Mouse (Mus musculus) kidney, postnatal 0 days (tissue): ENCODE measurements around the gene Agbl4. TPM values are rescaled to one million over a fixed set of nuclear protein-coding genes. Genes with fewer than 3 reads are reported as not detected.

Experiments used
- ATAC-seq: fragments of 200-750 bp; cut with Nextera tagmentation; replicated peaks from 2 replicates; pipeline ENCODE4 v1.8.0; 2017; ENCODE audit warnings: low read depth, moderate number of reproducible peaks, moderate TSS enrichment, moderate library complexity; ENCODE audit not compliant: low FRiP score
- DNase-seq: peaks from one replicate; pipeline ENCODE4 v3.0.0-alpha.2; 2016; ENCODE audit warnings: low spot score
- H3K27ac ChIP-seq: fragments of 300-500 bp; sonication (generic); 2 replicates; pipeline ENCODE4 v1.5.1; 2014; ENCODE audit warnings: mild to moderate bottlenecking
- H3K27me3 ChIP-seq: fragments of 300-500 bp; sonication (generic); 2 replicates; pipeline ENCODE4 v1.6.1; 2014; ENCODE audit warnings: low read length, mixed read lengths; ENCODE audit not compliant: insufficient read depth
- H3K36me3 ChIP-seq: fragments of 300-500 bp; sonication (generic); 2 replicates; pipeline ENCODE4 v1.6.1; 2014; ENCODE audit warnings: low read length, mixed read lengths; ENCODE audit not compliant: insufficient read depth
- H3K4me1 ChIP-seq: fragments of 300-500 bp; sonication (generic); replicated peaks from 2 replicates; pipeline ENCODE4 v1.6.1; 2014; ENCODE audit warnings: antibody characterized with exemption, low read length, mixed read lengths; ENCODE audit not compliant: insufficient read depth
- H3K4me2 ChIP-seq: fragments of 300-500 bp; sonication (generic); 2 replicates; pipeline ENCODE4 v1.6.1; 2014; ENCODE audit warnings: mild to moderate bottlenecking, low read length, moderate library complexity, mixed read lengths
- H3K4me3 ChIP-seq: fragments of 300-500 bp; sonication (generic); replicated peaks from 2 replicates; pipeline ENCODE4 v1.5.1; 2014; ENCODE audit warnings: low read depth, low read length
- H3K9ac ChIP-seq: fragments of 300-500 bp; sonication (generic); 2 replicates; pipeline ENCODE4 v1.6.1; 2014; ENCODE audit warnings: low read depth, low read length
- H3K9me3 ChIP-seq: fragments of 300-500 bp; sonication (generic); replicated peaks from 2 replicates; pipeline ENCODE4 v1.6.1; 2016; ENCODE audit warnings: low read length, inconsistent platforms, mixed read lengths
- CTCF ChIP-seq: IDR thresholded peaks from 2 replicates; pipeline ENCODE4 v1.5.1; 2016; ENCODE audit warnings: antibody characterized with exemption, low read depth, mild to moderate bottlenecking, moderate library complexity
- whole genome bisulfite sequencing: fragments of 180-500 bp; shearing (Covaris S2); extraction: QIAGEN DNeasy Blood & Tissue Kit; methylation state at CpG from one replicate; pipeline ENCODE4 v1.1.7; 2014; 5-methylcytosine and 5-hydroxymethylcytosine counted together
- polyA plus RNA-seq: library from polyadenylated mRNA; unstranded; fragments of >200 nt; fragmentation: Nextera tagmentation; extraction: Ambion mirVana; gene quantifications from 2 replicates; pipeline ENCODE4 v1.2.1, GENCODE M21; 2015

The Agbl4 gene
- polyA plus RNA-seq, 1 experiment from 2014 or later: 0.28 TPM

DNA sequence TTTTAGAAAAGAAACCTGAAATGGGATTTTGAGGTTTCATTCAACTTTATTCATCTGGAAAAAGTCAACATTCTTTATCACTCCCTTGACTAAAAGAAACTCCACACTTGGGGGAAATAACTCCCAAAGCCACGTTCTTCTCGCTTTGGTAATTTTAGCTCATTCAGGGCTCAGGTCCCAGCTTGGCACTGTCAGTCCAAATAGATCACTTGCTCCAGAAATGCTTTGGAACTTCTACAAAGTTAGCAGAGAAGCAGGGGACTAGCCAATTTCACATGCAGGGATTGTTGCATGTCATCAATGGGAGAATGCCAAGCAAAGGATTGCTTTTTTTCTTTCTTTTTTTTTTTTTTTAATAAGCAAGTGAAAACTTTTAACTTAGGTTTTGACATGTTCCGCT is 1022.6 kb downstream of the Agbl4 start:
- H3K9me3 ChIP-seq: no peaks in the 10 kb centered on the region
- DNase-seq (no peak), ATAC-seq (no peak)
- H3K27ac ChIP-seq: no peak overlapping the region
- 62% methylated on average over 3 of the region's 3 CpGs for WGBS
- no peak overlapping the region for H3K4me3 ChIP-seq
- H3K27me3 ChIP-seq: no peaks in the 10 kb centered on the region
- H3K4me2 ChIP-seq: no peak overlapping the region
- H3K36me3 ChIP-seq: peaks cover 4% of the 10 kb centered on the region; the same call in 1 of the 2 replicates
- TF ChIP-seq CTCF: no peak
- H3K4me1 ChIP-seq: peaks cover 7% of the 10 kb centered on the region; the same call in 1 of the 2 replicates
- no peak overlapping the region for H3K9ac ChIP-seq

DNA sequence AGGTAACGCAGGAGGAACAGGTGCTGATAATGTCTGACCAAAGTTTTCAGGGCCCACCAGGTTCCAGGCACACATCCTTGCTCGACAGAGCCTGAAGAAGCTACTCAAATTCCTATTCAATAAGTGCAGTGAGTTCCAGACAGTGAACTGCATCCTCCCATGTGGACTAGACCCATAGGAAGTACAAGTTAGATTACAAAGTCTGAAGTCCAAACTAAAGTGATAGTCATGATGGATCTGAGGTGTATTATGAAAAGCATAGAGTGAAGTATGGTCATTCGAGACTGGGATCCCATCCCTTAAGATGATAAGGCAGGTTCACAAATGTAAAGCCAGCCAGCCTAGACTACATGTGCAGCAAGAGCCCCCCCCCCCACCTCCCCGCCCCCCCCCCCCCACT is 1023.5 kb downstream of the Agbl4 start:
- no peak for TF ChIP-seq CTCF
- Histone ChIP-seq H3K27ac (no peak overlapping the region), H3K4me3 (no peak overlapping the region), H3K27me3 (no peaks in the 10 kb centered on the region), H3K36me3 (peaks cover 4% of the 10 kb centered on the region; the same call in 1 of the 2 replicates), H3K9ac (no peak overlapping the region), H3K4me2 (no peak overlapping the region), H3K9me3 (no peaks in the 10 kb centered on the region), H3K4me1 (peaks cover 3% of the 10 kb centered on the region; the same call in 1 of the 2 replicates)
- ATAC-seq (no peak), DNase-seq (no peak)
- WGBS: 73% methylated on average over 4 of the region's 4 CpGs

GRCm38 (mm10) chr4:111421785-111422184 is 1024.3 kb downstream of the Agbl4 start:
- DNase-seq (no peak), ATAC-seq (no peak)
- WGBS: 85% methylated on average over 6 of the region's 6 CpGs
- Histone ChIP-seq H3K9me3 (no peaks in the 10 kb centered on the region), H3K27ac (no peak overlapping the region), H3K27me3 (no peaks in the 10 kb centered on the region), H3K36me3 (peaks cover 4% of the 10 kb centered on the region; the same call in 1 of the 2 replicates), H3K9ac (no peak overlapping the region), H3K4me2 (no peak overlapping the region), H3K4me3 (no peak overlapping the region), H3K4me1 (no peaks in the 10 kb centered on the region)
- no peak for TF ChIP-seq CTCF

GRCm38 (mm10) chr4:111424371-111424950 is 1027.0 kb downstream of the Agbl4 start:
- H3K27ac ChIP-seq: no peak overlapping the region
- no peaks in the 10 kb centered on the region for H3K36me3 ChIP-seq
- H3K27me3 ChIP-seq: no peaks in the 10 kb centered on the region
- no peak for ATAC-seq
- H3K4me1 ChIP-seq: no peaks in the 10 kb centered on the region
- H3K9ac ChIP-seq: no peak overlapping the region
- H3K4me2 ChIP-seq: no peak overlapping the region
- H3K4me3 ChIP-seq: no peak overlapping the region
- WGBS: 86% methylated on average over 1 of the region's 1 CpGs
- no peaks in the 10 kb centered on the region for H3K9me3 ChIP-seq
- no peak for DNase-seq
- no peak for TF ChIP-seq CTCF

GRCm38 (mm10) chr4:111425170-111425569 is 1027.7 kb downstream of the Agbl4 start:
- 26% methylated on average over 6 of the region's 6 CpGs for WGBS
- H3K4me1 ChIP-seq: no peaks in the 10 kb centered on the region
- H3K9ac ChIP-seq: no peak overlapping the region
- H3K36me3 ChIP-seq: no peaks in the 10 kb centered on the region
- H3K4me2 ChIP-seq: no peak overlapping the region
- H3K9me3 ChIP-seq: no peaks in the 10 kb centered on the region
- peak; percentile 43 for DNase-seq
- TF ChIP-seq CTCF: no peak
- H3K4me3 ChIP-seq: no peak overlapping the region
- H3K27me3 ChIP-seq: no peaks in the 10 kb centered on the region
- peak; percentile 83; the same call in 1 of the 2 replicates for ATAC-seq
- H3K27ac ChIP-seq: no peak overlapping the region

GRCm38 (mm10) chr4:111431186-111431585 is 1033.7 kb downstream of the Agbl4 start:
- H3K4me3 ChIP-seq: no peak overlapping the region
- no peaks in the 10 kb centered on the region for H3K9me3 ChIP-seq
- H3K9ac ChIP-seq: no peak overlapping the region
- ATAC-seq (peak; percentile 36; the same call in 1 of the 2 replicates), DNase-seq (peak; percentile 65)
- H3K27me3 ChIP-seq: no peaks in the 10 kb centered on the region
- H3K27ac ChIP-seq: no peak overlapping the region
- TF ChIP-seq CTCF: no peak
- no peak overlapping the region for H3K4me2 ChIP-seq
- 66% methylated on average over 2 of the region's 2 CpGs for WGBS
- H3K36me3 ChIP-seq: peaks cover 23% of the 10 kb centered on the region
- H3K4me1 ChIP-seq: no peaks in the 10 kb centered on the region

GRCm38 (mm10) chr4:111432013-111432412 is 1034.6 kb downstream of the Agbl4 start:
- WGBS: 65% methylated on average over 5 of the region's 5 CpGs
- Histone ChIP-seq H3K9ac (no peak overlapping the region), H3K36me3 (peaks cover 30% of the 10 kb centered on the region), H3K4me2 (no peak overlapping the region), H3K4me3 (no peak overlapping the region), H3K27me3 (no peaks in the 10 kb centered on the region), H3K9me3 (no peaks in the 10 kb centered on the region), H3K27ac (no peak overlapping the region), H3K4me1 (no peaks in the 10 kb centered on the region)
- ATAC-seq (no peak), DNase-seq (no peak)
- TF ChIP-seq CTCF: no peak
